In the genomic region with DNA sequence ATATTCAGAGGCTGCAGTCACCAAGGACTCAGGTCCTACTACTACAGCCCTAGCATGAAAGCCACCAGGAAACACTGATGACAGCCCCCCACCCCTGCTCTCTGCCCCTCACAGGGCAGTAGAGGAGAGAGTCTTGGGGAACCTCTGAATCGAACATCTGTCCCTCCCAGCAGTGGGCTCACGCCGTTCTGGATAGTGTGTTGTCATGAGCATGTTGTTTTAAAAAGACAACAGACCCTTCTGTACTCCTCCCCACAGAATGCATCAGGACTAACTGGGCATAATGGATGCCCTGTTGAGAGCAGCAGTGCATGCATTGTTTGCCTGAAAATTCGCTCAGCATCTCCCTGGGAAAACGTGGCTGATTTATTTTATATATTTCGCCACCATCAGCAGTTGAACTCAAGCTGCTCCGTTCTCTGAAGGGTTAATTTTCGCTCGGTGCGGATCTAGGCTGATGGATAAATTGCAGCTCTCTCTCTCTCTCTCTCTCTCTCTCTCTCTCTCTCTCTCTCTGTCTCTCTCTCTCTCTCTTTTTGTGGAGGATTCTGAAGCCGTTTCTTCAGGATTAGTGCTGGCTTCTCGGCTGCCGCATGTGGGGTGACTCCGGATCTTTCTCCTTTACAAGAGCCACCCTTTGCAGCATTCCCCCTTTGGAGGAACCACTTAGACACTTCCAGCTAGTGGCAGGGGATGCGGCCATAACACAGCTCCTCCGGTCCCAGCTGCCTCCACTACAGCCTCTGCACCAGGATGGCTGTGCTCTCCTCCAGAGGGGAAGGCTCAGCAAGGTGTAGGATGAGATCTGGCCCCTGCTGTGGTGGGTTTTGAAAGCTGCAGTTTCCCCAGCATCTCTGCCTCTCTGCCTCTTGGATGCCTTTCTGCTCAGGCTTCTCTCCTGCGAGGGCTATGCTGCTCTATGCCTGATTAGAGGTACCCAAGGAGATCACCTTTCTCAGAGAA, we compare ENCODE assay signal across 7 mouse cellular contexts.
DNase-seq lines count a peak whose midpoint lies in the region; ATAC-seq and TF ChIP-seq lines count a peak whose summit lies in the region.

No protein-coding gene starts in this region.

- no peaks in the 10 kb centered on the region for H3K9me3 ChIP-seq in intestine, embryonic 15.5 days

- peak overlapping the region; percentile 51 for H3K4me2 ChIP-seq in intestine, embryonic 15.5 days (replicated peaks)

- WGBS in intestine, embryonic 15.5 days: 18% methylated on average over 17 of the region's 17 CpGs
- WGBS in olfactory bulb, adult 2 months: 5% methylated on average over 17 of the region's 17 CpGs

- H3K27ac ChIP-seq in intestine, embryonic 15.5 days: no peak overlapping the region
- H3K27ac ChIP-seq in olfactory bulb, adult 2 months (ENCODE audit: insufficient read depth, low read depth, low read length): peak overlapping the region; percentile 89

- peak; percentile 55; the same call in 1 of the 2 replicates for ATAC-seq in intestine, embryonic 15.5 days

- H3K9ac ChIP-seq in intestine, embryonic 15.5 days: no peak overlapping the region

- peaks cover 14% of the 10 kb centered on the region for H3K4me1 ChIP-seq in intestine, embryonic 15.5 days (replicated peaks)
- H3K4me1 ChIP-seq in olfactory bulb, adult 2 months (ENCODE audit: control insufficient read depth, insufficient read depth, low read length): peaks cover 15% of the 10 kb centered on the region

- no peaks in the 10 kb centered on the region for H3K36me3 ChIP-seq in intestine, embryonic 15.5 days

- H3K4me3 ChIP-seq in intestine, embryonic 15.5 days (replicated peaks): peak overlapping the region; percentile 16; the same call in 1 of the 2 replicates
- H3K4me3 ChIP-seq in olfactory bulb, adult 2 months (ENCODE audit: insufficient read depth, low read depth, low read length): peak overlapping the region; percentile 57

- no peaks in the 10 kb centered on the region for H3K27me3 ChIP-seq in intestine, embryonic 15.5 days (replicated peaks)

- TF ChIP-seq CTCF in olfactory bulb, adult 2 months (IDR thresholded peaks at IDR 0.05; ENCODE audit: insufficient read depth, low read depth, low read length): no peak

- peak; percentile 48 for DNase-seq in layer of hippocampus, adult 9-11 months
- DNase-seq in layer of hippocampus, adult 18-20 months (ENCODE audit: low spot score in 2 of 2): no peak
- DNase-seq in embryo, embryonic 11 days: peak; percentile 60
- no peak for DNase-seq in B cell, adult 2 months
- no peak for DNase-seq in ovary, postnatal 14 days (ENCODE audit: low spot score)

- TF ChIP-seq POLR2A in olfactory bulb, adult 2 months (IDR thresholded peaks at IDR 0.05; ENCODE audit: insufficient read depth, low read depth, low read length): 0 out of 2 replicates have a peak, but pooled peaks have one; percentile 9

Comparison
In these comparisons a context has a peak if more than half of its experiments do, and no peak if none do; other contexts are left out.
1. DNase-seq: peak in layer of hippocampus, adult 9-11 months (single experiment) and embryo, embryonic 11 days (single experiment); none in layer of hippocampus, adult 18-20 months (0 of 2), B cell, adult 2 months (0 of 2) and ovary, postnatal 14 days (single experiment).